In the genomic region with DNA sequence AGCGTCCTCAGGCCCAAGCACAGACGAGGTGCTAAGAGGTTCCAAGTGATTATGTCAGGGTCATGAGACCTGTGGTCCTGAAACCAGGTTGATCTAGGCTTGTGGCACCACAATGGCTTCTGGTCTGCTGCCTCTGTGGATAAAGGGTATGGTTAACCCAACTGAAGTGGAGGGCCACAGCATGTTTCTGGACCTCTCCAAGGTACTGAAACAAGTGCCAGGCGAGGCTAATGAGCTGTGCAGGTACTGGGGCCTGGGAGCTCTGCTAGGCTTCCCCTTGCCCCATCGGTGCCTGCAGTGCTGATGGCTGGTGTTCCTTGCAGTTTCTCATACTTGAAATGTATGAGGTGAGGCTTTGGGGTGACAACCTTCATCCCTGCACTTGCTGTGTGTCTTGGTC, we compare ENCODE assay signal across 9 mouse cellular contexts. TPM values are rescaled to one million over a fixed set of nuclear protein-coding genes. Genes with fewer than 3 reads are reported as not detected.
DNase-seq lines count a peak whose midpoint lies in the region; ATAC-seq and TF ChIP-seq lines count a peak whose summit lies in the region.
"Had no signal": no experiment of that assay in that cellular context is flagged by ENCODE, and none has a peak within 500 bp of the region (broad histone marks: within the 10 kb centered on the region; RNA-seq: fewer than 3 reads in every experiment).

No protein-coding gene starts in this region.

- H3K9ac ChIP-seq in hindbrain, embryonic 13.5 days: no peak overlapping the region
- H3K9ac ChIP-seq in ES-E14 (ENCODE audit: insufficient read depth, low read depth, low read length, poor library complexity, severe bottlenecking): no peak overlapping the region
- H3K9ac ChIP-seq in liver, embryonic 11.5 days (ENCODE audit: low read depth, low read length): no peak overlapping the region
- H3K9ac ChIP-seq in intestine, embryonic 15.5 days: no peak overlapping the region
- H3K9ac ChIP-seq: midbrain, embryonic 13.5 days had no signal

- no peak for DNase-seq in hindbrain, embryonic 10.5 days (ENCODE audit: low spot score)
- DNase-seq in ES-E14 (ENCODE audit: low read depth, low spot score): peak; percentile 21
- DNase-seq in embryo, embryonic 10.5 days (ENCODE audit: low spot score): peak; percentile 56
- peak; percentile 53 for DNase-seq in liver, embryonic 11.5 days (ENCODE audit: low spot score)
- DNase-seq in gastrocnemius, postnatal 4 days (ENCODE audit: low spot score in 2 of 2): no peak
- DNase-seq: thymus, postnatal 36 days had no signal

- ATAC-seq in hindbrain, embryonic 13.5 days (ENCODE audit: low FRiP score): no peak
- no peak for ATAC-seq in liver, embryonic 11.5 days (replicated peaks; ENCODE audit: low FRiP score)
- ATAC-seq in intestine, embryonic 15.5 days: no peak
- ATAC-seq: midbrain, embryonic 13.5 days had no signal

- H3K36me3 ChIP-seq in hindbrain, embryonic 13.5 days: no peaks in the 10 kb centered on the region
- no peaks in the 10 kb centered on the region for H3K36me3 ChIP-seq in hindbrain, embryonic 10.5 days
- H3K36me3 ChIP-seq in ES-E14 (ENCODE audit: control insufficient read depth, insufficient read depth, low read length, poor library complexity, severe bottlenecking): no peaks in the 10 kb centered on the region
- H3K36me3 ChIP-seq in liver, embryonic 11.5 days (ENCODE audit: control insufficient read depth, insufficient read depth, low read length): no peaks in the 10 kb centered on the region
- H3K36me3 ChIP-seq in intestine, embryonic 15.5 days: no peaks in the 10 kb centered on the region
- H3K36me3 ChIP-seq: midbrain, embryonic 13.5 days had no signal

- no peaks in the 10 kb centered on the region for H3K9me3 ChIP-seq in hindbrain, embryonic 13.5 days
- no peaks in the 10 kb centered on the region for H3K9me3 ChIP-seq in hindbrain, embryonic 10.5 days
- no peaks in the 10 kb centered on the region for H3K9me3 ChIP-seq in ES-E14 (ENCODE audit: control insufficient read depth, insufficient read depth, low read depth, low read length)
- no peaks in the 10 kb centered on the region for H3K9me3 ChIP-seq in liver, embryonic 11.5 days (ENCODE audit: control insufficient read depth, low read length)
- H3K9me3 ChIP-seq in intestine, embryonic 15.5 days: no peaks in the 10 kb centered on the region
- H3K9me3 ChIP-seq: midbrain, embryonic 13.5 days had no signal

- in situ Hi-C loops in ES-E14 (cut with MboI; ENCODE audit: low sequenced_read_pairs in 2 of 2, unreplicated experiment in 2 of 2): no loop called here

- peaks cover 87% of the 10 kb centered on the region for H3K4me1 ChIP-seq in hindbrain, embryonic 13.5 days (replicated peaks)
- peaks cover 52% of the 10 kb centered on the region for H3K4me1 ChIP-seq in hindbrain, embryonic 10.5 days (replicated peaks)
- H3K4me1 ChIP-seq in ES-E14 (ENCODE audit: control insufficient read depth in 2 of 2, insufficient read depth in 2 of 2, low read length in 2 of 2, poor library complexity in 1 of 2): peaks cover 0 to 4% of the 10 kb centered on the region in 2 experiments; a peak in 1 of 4 replicates
- H3K4me1 ChIP-seq in liver, embryonic 11.5 days (replicated peaks; ENCODE audit: control insufficient read depth, insufficient read depth, low read length): peaks cover 32% of the 10 kb centered on the region
- 0 out of 2 replicates have a peak, but pooled peaks cover 3% of the 10 kb centered on the region for H3K4me1 ChIP-seq in intestine, embryonic 15.5 days (replicated peaks)

- WGBS in hindbrain, embryonic 13.5 days: 57% methylated on average over 4 of the region's 4 CpGs
- WGBS in hindbrain, embryonic 10.5 days: 52% methylated on average over 4 of the region's 4 CpGs
- WGBS in liver, embryonic 11.5 days: 55% methylated on average over 4 of the region's 4 CpGs
- 47% methylated on average over 4 of the region's 4 CpGs for WGBS in intestine, embryonic 15.5 days

- peak overlapping the region; percentile 98 for H3K27ac ChIP-seq in hindbrain, embryonic 13.5 days
- no peak overlapping the region for H3K27ac ChIP-seq in hindbrain, embryonic 10.5 days
- no peak overlapping the region for H3K27ac ChIP-seq in ES-E14 (ENCODE audit: insufficient read depth, low read depth, low read length, poor library complexity, severe bottlenecking)
- no peak overlapping the region for H3K27ac ChIP-seq in liver, embryonic 11.5 days (ENCODE audit: low read depth, low read length)
- no peak overlapping the region for H3K27ac ChIP-seq in intestine, embryonic 15.5 days

- H3K27me3 ChIP-seq in hindbrain, embryonic 13.5 days: 0 out of 2 replicates have a peak, but pooled peaks cover 7% of the 10 kb centered on the region
- H3K27me3 ChIP-seq in hindbrain, embryonic 10.5 days (ENCODE audit: insufficient read depth, poor library complexity, severe bottlenecking): peaks cover 39% of the 10 kb centered on the region
- H3K27me3 ChIP-seq in liver, embryonic 11.5 days (replicated peaks; ENCODE audit: control insufficient read depth, insufficient read depth, low read length): peaks cover 40% of the 10 kb centered on the region
- H3K27me3 ChIP-seq in intestine, embryonic 15.5 days (replicated peaks): peaks cover 15% of the 10 kb centered on the region

- H3K4me2 ChIP-seq in hindbrain, embryonic 13.5 days: no peak overlapping the region
- no peak overlapping the region for H3K4me2 ChIP-seq in liver, embryonic 11.5 days
- H3K4me2 ChIP-seq in intestine, embryonic 15.5 days (replicated peaks): no peak overlapping the region
- H3K4me2 ChIP-seq: midbrain, embryonic 13.5 days had no signal

- H3K4me3 ChIP-seq in hindbrain, embryonic 13.5 days: no peak overlapping the region
- no peak overlapping the region for H3K4me3 ChIP-seq in hindbrain, embryonic 10.5 days
- H3K4me3 ChIP-seq in ES-E14 (ENCODE audit: insufficient read depth in 1 of 2, low read depth in 1 of 2, low read length in 2 of 2, poor library complexity in 1 of 2, severe bottlenecking in 1 of 2): no peak overlapping the region
- H3K4me3 ChIP-seq in liver, embryonic 11.5 days (ENCODE audit: low read depth, low read length): no peak overlapping the region
- no peak overlapping the region for H3K4me3 ChIP-seq in intestine, embryonic 15.5 days (replicated peaks)
- H3K4me3 ChIP-seq: midbrain, embryonic 13.5 days had no signal

TF ChIP-seq in ES-E14, 5 proteins besides CTCF, POLR2A, EP300 and RAD21:
- TF ChIP-seq ZNF384 (IDR thresholded peaks at IDR 0.05; ENCODE audit: low read depth, low read length) (no peak), MAFK (IDR thresholded peaks at IDR 0.05; ENCODE audit: insufficient read depth, low read depth, low read length) (no peak), ZC3H11A (IDR thresholded peaks at IDR 0.05; ENCODE audit: borderline replicate concordance, low read depth, low read length) (no peak), CHD2 (IDR thresholded peaks at IDR 0.05; ENCODE audit: low read depth, low read length) (no peak), HCFC1 (IDR thresholded peaks at IDR 0.05; ENCODE audit: borderline replicate concordance, insufficient read depth, low read length) (no peak)

RNA-seq across cellular contexts. Expression of gene Cbfa2t3, which starts 38.2 kb away (rescaled TPM):
- polyA plus RNA-seq in hindbrain, embryonic 13.5 days (2015; fragmentation: Nextera tagmentation; extraction: Ambion mirVana): 27.2 and 30.2 TPM in 2 replicates
- polyA plus RNA-seq in hindbrain, embryonic 10.5 days (2016; fragmentation: Nextera tagmentation; extraction: Ambion mirVana): 2.2 and 5.4 TPM in 2 replicates
- 0.26 and 0.36 TPM in 2 replicates for total RNA-seq in ES-E14 (2012; rRNA removed)
- polyA plus RNA-seq in liver, embryonic 11.5 days (2014; fragmentation: Nextera tagmentation; extraction: Ambion mirVana): 13.8 and 14.4 TPM in 2 replicates
- polyA plus RNA-seq in intestine, embryonic 15.5 days (2015; fragmentation: Nextera tagmentation; extraction: Ambion mirVana): 4.6 and 4.7 TPM in 2 replicates
- total RNA-seq in gastrocnemius, postnatal 4 days (2021): 10 to 100 TPM; 18.9 TPM

RNA-seq across cellular contexts. Expression of gene Acsf3, which starts 38.2 kb away (rescaled TPM):
- 16.2 and 17.4 TPM in 2 replicates for polyA plus RNA-seq in hindbrain, embryonic 13.5 days (2015; fragmentation: Nextera tagmentation; extraction: Ambion mirVana)
- polyA plus RNA-seq in hindbrain, embryonic 10.5 days (2016; fragmentation: Nextera tagmentation; extraction: Ambion mirVana): 16.5 and 18.0 TPM in 2 replicates
- total RNA-seq in ES-E14 (2012; rRNA removed): 11.7 and 12.4 TPM in 2 replicates
- 16.6 and 18.8 TPM in 2 replicates for polyA plus RNA-seq in liver, embryonic 11.5 days (2014; fragmentation: Nextera tagmentation; extraction: Ambion mirVana)
- 21.8 and 24.6 TPM in 2 replicates for polyA plus RNA-seq in intestine, embryonic 15.5 days (2015; fragmentation: Nextera tagmentation; extraction: Ambion mirVana)
- total RNA-seq in gastrocnemius, postnatal 4 days (2021): 10 to 100 TPM; 15.4 to 18.8 TPM

Comparison
In these comparisons a context has a peak if more than half of its experiments do, and no peak if none do; other contexts are left out.
1. DNase-seq: peak in ES-E14 (single experiment), embryo, embryonic 10.5 days (single experiment) and liver, embryonic 11.5 days (single experiment); none in hindbrain, embryonic 10.5 days (single experiment) and gastrocnemius, postnatal 4 days (0 of 2).